8 mouse cellular contexts compared by ENCODE assay signal in genomic region chr5:66077416-66077815, GRCm38 (mm10).
DNase-seq lines count a peak whose midpoint lies in the region; ATAC-seq lines count a peak whose summit lies in the region.

No protein-coding gene starts in this region.

- peaks cover 52% of the 10 kb centered on the region for H3K4me1 ChIP-seq in kidney, embryonic 15.5 days

- peak overlapping the region; percentile 46 for H3K4me2 ChIP-seq in kidney, embryonic 15.5 days

- 0 out of 2 replicates have a peak, but pooled peaks have one; percentile 2 for ATAC-seq in granulocyte monocyte progenitor cell, adult 5-6 weeks (replicated peaks; ENCODE audit: poor library complexity, severe bottlenecking)
- ATAC-seq in kidney, embryonic 15.5 days (replicated peaks; ENCODE audit: low FRiP score): no peak

- H3K4me3 ChIP-seq in kidney, embryonic 15.5 days (replicated peaks): peak overlapping the region; percentile 23

- H3K27me3 ChIP-seq in kidney, embryonic 15.5 days: no peaks in the 10 kb centered on the region

- 20% methylated on average over 10 of the region's 10 CpGs for WGBS in kidney, embryonic 15.5 days

- H3K9me3 ChIP-seq in kidney, embryonic 15.5 days (replicated peaks): no peaks in the 10 kb centered on the region

- H3K9ac ChIP-seq in kidney, embryonic 15.5 days: no peak overlapping the region

- H3K27ac ChIP-seq in kidney, embryonic 15.5 days: peak overlapping the region; percentile 84

- peak; percentile 26 for DNase-seq in right cerebral cortex, postnatal 14 days
- no peak for DNase-seq in right cerebral cortex, postnatal 25 days
- DNase-seq in lung, postnatal 36 days: peak; percentile 90
- DNase-seq in urinary bladder, adult 2 months (ENCODE audit: low spot score): peak; percentile 56
- DNase-seq in embryo, embryonic 11 days: no peak
- DNase-seq in layer of hippocampus, postnatal 25 days (ENCODE audit: extremely low spot score in 1 of 2, low spot score in 1 of 2): no peak

- no peaks in the 10 kb centered on the region for H3K36me3 ChIP-seq in kidney, embryonic 15.5 days

Comparison
In these comparisons a context has a peak if more than half of its experiments do, and no peak if none do; other contexts are left out.
1. DNase-seq: peak in right cerebral cortex, postnatal 14 days (single experiment), lung, postnatal 36 days (single experiment) and urinary bladder, adult 2 months (single experiment); none in right cerebral cortex, postnatal 25 days (single experiment), embryo, embryonic 11 days (single experiment) and layer of hippocampus, postnatal 25 days (0 of 2).